Mouse (Mus musculus) midbrain, embryonic 14.5 days (tissue): ENCODE data around the gene Csrp1. TPM values are rescaled to one million over a fixed set of nuclear protein-coding genes. Genes with fewer than 3 reads are reported as not detected.

Experiments
- ATAC-seq: fragments of 200-750 bp; cut with Nextera tagmentation; 2 replicates; pipeline ENCODE4 v1.8.0; 2017; ENCODE audit warnings: moderate number of reproducible peaks, moderate library complexity; ENCODE audit not compliant: low FRiP score, low TSS enrichment
- DNase-seq: peaks from one replicate; pipeline ENCODE4 v3.0.0-alpha.2; 2015
- H3K27ac ChIP-seq: fragments of 300-500 bp; sonication (generic); replicated peaks from 2 replicates; pipeline ENCODE4 v1.5.1; 2014; ENCODE audit warnings: mild to moderate bottlenecking, low read depth, low read length, moderate library complexity
- H3K27me3 ChIP-seq: fragments of 300-500 bp; sonication (generic); 2 replicates; pipeline ENCODE4 v1.6.1; 2014; ENCODE audit warnings: low read length, control low read depth, mixed read lengths; ENCODE audit not compliant: control insufficient read depth, insufficient read depth
- H3K36me3 ChIP-seq: fragments of 300-500 bp; sonication (generic); 2 replicates; pipeline ENCODE4 v1.6.1; 2014; ENCODE audit warnings: low read length, control low read depth; ENCODE audit not compliant: control insufficient read depth, insufficient read depth
- H3K4me1 ChIP-seq: fragments of 300-500 bp; sonication (generic); 2 replicates; pipeline ENCODE4 v1.6.1; 2014; ENCODE audit warnings: mild to moderate bottlenecking, antibody characterized with exemption, low read length, control low read depth; ENCODE audit not compliant: control insufficient read depth, insufficient read depth
- H3K4me2 ChIP-seq: fragments of 300-500 bp; sonication (generic); 2 replicates; pipeline ENCODE4 v1.6.1; 2014; ENCODE audit warnings: mild to moderate bottlenecking, low read length, moderate library complexity
- H3K4me3 ChIP-seq: fragments of 300-500 bp; sonication (generic); replicated peaks from 2 replicates; pipeline ENCODE4 v1.5.1; 2014; ENCODE audit warnings: low read depth, low read length
- H3K9ac ChIP-seq: fragments of 300-500 bp; sonication (generic); replicated peaks from 2 replicates; pipeline ENCODE4 v1.6.1; 2014; ENCODE audit warnings: mild to moderate bottlenecking, low read length, moderate library complexity
- H3K9me3 ChIP-seq: fragments of 300-500 bp; sonication (generic); 2 replicates; pipeline ENCODE4 v1.6.1; 2016; ENCODE audit warnings: low read length, control low read depth, mixed read lengths; ENCODE audit not compliant: control insufficient read depth
- WGBS: fragments of 180-500 bp; shearing (Covaris S2); extraction: QIAGEN DNeasy Blood & Tissue Kit; methylation state at CpG from one replicate; pipeline ENCODE4 v1.1.7; 2014; 5-methylcytosine and 5-hydroxymethylcytosine counted together
- polyA plus RNA-seq: library from polyadenylated mRNA; unstranded; fragments of >200 nt; fragmentation: Nextera tagmentation; extraction: Ambion mirVana; gene quantifications from 2 replicates; pipeline ENCODE4 v1.2.1, GENCODE M21; 2014

The Csrp1 gene
- polyA plus RNA-seq, 1 experiment from 2014 or later: 16.1 TPM

DNA sequence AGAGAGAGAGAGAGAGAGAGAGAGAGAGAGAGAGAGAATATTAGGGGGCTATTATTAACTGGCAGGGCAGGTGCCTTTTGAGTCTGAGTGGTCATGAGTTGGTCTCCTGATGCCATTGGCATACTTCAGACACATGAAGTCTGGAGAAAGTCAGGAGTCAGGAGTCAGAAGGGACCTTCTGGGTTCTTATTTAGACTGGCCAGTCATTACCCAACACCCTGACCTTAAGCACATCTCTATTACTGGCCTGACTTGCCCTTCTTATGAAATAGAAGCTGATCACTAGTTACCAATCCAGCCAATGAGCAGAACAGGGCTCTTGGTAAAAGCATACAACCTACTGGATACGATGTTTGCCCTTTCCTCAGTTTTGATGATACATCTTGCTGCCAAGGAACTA is 57.2 kb downstream of the Csrp1 start:
- WGBS: 100% methylated on average over 1 of the region's 1 CpGs
- Histone ChIP-seq H3K27me3 (peaks cover 3% of the 10 kb centered on the region; the same call in 1 of the 2 replicates), H3K4me2 (no peak overlapping the region), H3K36me3 (no peaks in the 10 kb centered on the region), H3K4me3 (no peak overlapping the region), H3K9ac (no peak overlapping the region), H3K27ac (no peak overlapping the region), H3K4me1 (peaks cover 7% of the 10 kb centered on the region; the same call in 1 of the 2 replicates), H3K9me3 (no peaks in the 10 kb centered on the region)
- ATAC-seq: no peak
- DNase-seq: no peak

DNA sequence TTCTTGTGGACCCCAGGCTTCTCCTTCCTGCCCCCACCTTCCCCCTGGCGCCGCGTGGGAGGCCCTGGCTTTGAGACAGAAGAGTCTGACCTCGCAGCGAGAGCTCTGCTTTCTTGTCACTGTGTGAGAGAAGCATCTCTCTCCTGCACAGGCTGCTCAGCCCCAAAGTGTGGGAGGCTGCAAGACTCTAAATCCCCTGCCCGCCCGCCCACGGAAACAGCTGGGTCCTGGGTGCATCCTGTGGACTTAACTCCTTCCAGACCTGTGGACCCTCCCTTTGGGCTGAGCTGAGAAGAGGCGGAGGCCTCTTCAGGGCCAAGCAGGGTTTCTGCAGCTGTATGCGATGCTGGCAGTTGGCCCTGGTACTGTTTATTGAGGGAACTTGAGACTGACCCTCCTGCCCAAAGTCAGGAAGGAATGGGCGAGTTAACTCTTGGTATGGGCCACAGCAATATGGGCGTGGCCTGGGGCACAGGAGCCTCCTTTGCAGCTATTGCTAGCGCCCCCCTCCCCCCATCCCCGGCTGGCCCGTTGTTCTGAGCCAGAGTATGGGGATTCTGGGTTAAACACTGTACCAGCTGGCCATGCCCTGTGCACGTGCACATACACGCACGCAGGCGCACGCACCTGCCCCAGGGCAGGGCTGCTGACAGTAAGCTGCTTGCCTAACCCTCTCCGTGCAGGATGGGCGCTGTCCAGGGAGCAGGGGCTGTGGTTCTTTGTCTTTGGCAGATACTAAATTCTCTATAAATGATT is 59.1 kb downstream of the Csrp1 start, which contains the start of gene Tnni1:
Gene Tnni1 (plus strand): TSS at position 655 of the 756 bp plus-strand sequence.
- 29% methylated on average over 22 of the region's 22 CpGs for WGBS
- H3K4me2 ChIP-seq: no peak within 1 kb of the TSS
- peak; percentile 67 for ATAC-seq
- H3K27ac ChIP-seq: no peak within 1 kb of the TSS
- no peaks in the 10 kb centered on the region for H3K9me3 ChIP-seq
- no peaks in the 10 kb centered on the region for H3K36me3 ChIP-seq
- peak; percentile 39 for DNase-seq
- H3K9ac ChIP-seq: no peak within 1 kb of the TSS
- no peak within 1 kb of the TSS for H3K4me3 ChIP-seq
- H3K27me3 ChIP-seq: peaks cover 3% of the 10 kb centered on the region; the same call in 1 of the 2 replicates
- H3K4me1 ChIP-seq: peaks cover 7% of the 10 kb centered on the region; the same call in 1 of the 2 replicates

DNA sequence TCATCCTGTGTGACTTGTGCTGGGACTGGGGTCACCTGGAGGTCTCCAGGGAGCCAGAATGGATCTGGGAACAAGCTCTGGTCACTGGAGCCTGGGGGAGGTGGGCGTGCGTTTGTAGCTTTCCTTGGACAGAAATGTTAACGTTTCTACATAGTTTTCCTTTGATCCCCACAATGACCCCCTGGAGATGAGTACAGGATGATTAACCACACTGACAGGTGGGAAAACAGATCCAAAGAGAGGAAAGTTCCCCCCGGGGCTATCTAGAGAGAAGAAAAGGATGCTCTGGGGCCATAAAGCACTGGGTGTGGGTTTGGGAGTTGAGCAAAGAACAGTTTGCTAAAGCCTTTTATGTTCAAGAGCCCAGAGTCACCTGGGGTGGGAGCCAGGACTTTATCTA is 60.8 kb downstream of the Csrp1 start:
- 54% methylated on average over 4 of the region's 4 CpGs for WGBS

DNA sequence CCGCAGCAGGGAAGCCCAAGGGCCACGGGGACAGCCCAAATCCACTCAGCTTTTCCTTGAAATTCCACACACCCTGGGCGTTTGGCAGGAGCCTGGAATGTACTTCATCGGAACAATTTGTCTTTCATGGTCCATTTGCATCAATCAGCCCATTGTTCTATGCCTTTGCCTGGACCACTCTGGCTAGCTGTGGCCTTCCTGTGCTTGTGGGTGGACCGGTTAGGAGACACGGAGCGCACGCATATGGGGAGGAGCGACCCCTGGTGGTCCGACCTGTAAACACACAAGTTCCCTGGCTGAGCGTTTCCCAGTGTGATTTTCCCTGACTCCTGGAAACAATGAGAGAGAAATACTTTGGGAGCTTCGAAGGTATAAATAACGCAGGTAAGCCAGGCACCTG is 61.4 kb downstream of the Csrp1 start:
- Histone ChIP-seq H3K27ac (no peak overlapping the region), H3K4me2 (no peak overlapping the region), H3K27me3 (peaks cover 3% of the 10 kb centered on the region; the same call in 1 of the 2 replicates), H3K4me3 (no peak overlapping the region), H3K4me1 (peaks cover 7% of the 10 kb centered on the region; the same call in 1 of the 2 replicates), H3K36me3 (no peaks in the 10 kb centered on the region), H3K9me3 (no peaks in the 10 kb centered on the region), H3K9ac (no peak overlapping the region)
- DNase-seq (peak; percentile 86), ATAC-seq (0 out of 2 replicates have a peak, but pooled peaks have one; percentile 31)
- WGBS: 13% methylated on average over 13 of the region's 13 CpGs

More for the DNA sequence above, 60.8 kb downstream of the Csrp1 start:
- no peak overlapping the region for H3K4me2 ChIP-seq
- ATAC-seq (no peak), DNase-seq (no peak)
- no peak overlapping the region for H3K4me3 ChIP-seq
- no peaks in the 10 kb centered on the region for H3K9me3 ChIP-seq
- H3K27me3 ChIP-seq: peaks cover 3% of the 10 kb centered on the region; the same call in 1 of the 2 replicates
- no peak overlapping the region for H3K9ac ChIP-seq
- H3K36me3 ChIP-seq: no peaks in the 10 kb centered on the region
- no peak overlapping the region for H3K27ac ChIP-seq
- peaks cover 7% of the 10 kb centered on the region; the same call in 1 of the 2 replicates for H3K4me1 ChIP-seq

DNA sequence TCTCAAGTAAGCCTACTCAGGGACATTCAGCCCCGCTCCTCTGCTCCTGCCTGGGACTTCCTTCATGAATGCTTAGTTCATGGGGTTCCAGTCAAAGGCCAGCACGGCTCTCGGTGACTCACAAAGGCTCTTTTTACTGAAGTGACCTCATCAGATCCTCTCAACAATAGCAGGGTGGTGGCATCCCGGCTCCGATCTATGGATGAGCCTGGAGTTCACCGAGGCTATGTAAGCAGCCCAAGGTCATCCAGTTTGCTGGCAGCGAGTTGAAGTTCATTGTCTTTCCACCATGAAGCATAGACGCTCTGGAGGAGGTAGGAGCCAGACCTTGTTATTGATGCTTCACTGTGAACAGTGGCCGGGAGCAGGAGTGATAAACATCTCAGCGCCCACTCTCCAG is 63.0 kb downstream of the Csrp1 start:
- no peak for DNase-seq
- Histone ChIP-seq H3K4me3 (no peak overlapping the region), H3K9me3 (no peaks in the 10 kb centered on the region), H3K4me2 (no peak overlapping the region), H3K27ac (no peak overlapping the region), H3K9ac (no peak overlapping the region), H3K36me3 (no peaks in the 10 kb centered on the region), H3K27me3 (peaks cover 3% of the 10 kb centered on the region; the same call in 1 of the 2 replicates), H3K4me1 (peaks cover 7% of the 10 kb centered on the region; the same call in 1 of the 2 replicates)
- no peak for ATAC-seq
- WGBS: 24% methylated on average over 10 of the region's 10 CpGs

DNA sequence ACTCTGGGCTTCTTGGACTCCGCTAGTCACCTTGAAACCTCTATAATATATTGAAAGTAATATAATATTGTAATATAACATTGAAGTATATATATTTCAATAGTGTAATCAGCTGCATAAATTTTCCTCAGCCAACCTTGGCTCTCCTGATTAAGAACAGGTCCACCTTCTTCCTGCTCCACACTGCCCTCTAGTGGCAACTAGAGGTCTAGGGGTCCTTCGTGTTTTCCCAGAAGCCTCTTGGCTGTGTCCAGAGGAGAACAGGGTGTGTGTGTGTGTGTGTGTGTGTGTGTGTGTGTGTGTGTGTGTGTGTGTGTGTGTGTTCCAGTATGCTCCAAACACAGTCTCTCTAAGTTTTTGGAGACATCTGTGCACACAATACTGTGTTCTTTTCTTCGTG is 67.9 kb downstream of the Csrp1 start:
- no peak overlapping the region for H3K4me3 ChIP-seq
- no peak for ATAC-seq
- H3K27me3 ChIP-seq: no peaks in the 10 kb centered on the region
- H3K4me1 ChIP-seq: no peaks in the 10 kb centered on the region
- no peak overlapping the region for H3K27ac ChIP-seq
- no peak overlapping the region for H3K9ac ChIP-seq
- no peak overlapping the region for H3K4me2 ChIP-seq
- 55% methylated on average over 3 of the region's 3 CpGs for WGBS
- no peaks in the 10 kb centered on the region for H3K9me3 ChIP-seq
- no peaks in the 10 kb centered on the region for H3K36me3 ChIP-seq
- peak; percentile 86 for DNase-seq

DNA sequence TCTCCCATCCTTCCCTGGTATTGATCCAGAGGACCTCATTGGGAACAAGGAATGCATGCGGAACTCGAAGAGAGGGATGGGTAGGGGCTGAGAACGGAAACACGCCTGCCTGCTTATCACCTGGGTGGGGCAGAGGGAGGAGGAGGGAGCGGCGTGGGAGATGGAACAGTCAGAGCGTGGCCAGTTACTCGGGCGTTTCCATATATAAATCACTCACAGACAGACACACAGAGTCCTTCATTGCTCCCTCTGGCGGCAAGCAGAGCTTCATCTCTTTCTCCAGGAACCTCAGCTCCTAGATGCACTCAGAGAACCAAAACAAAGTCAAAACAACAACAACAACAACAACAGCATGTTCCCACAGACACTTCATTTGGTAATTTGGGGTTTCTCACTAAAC is 68.8 kb downstream of the Csrp1 start:
- no peak overlapping the region for H3K4me3 ChIP-seq
- DNase-seq (no peak), ATAC-seq (no peak)
- no peak overlapping the region for H3K9ac ChIP-seq
- no peak overlapping the region for H3K27ac ChIP-seq
- no peaks in the 10 kb centered on the region for H3K36me3 ChIP-seq
- WGBS: 48% methylated on average over 10 of the region's 10 CpGs
- no peaks in the 10 kb centered on the region for H3K27me3 ChIP-seq
- no peaks in the 10 kb centered on the region for H3K4me1 ChIP-seq
- no peak overlapping the region for H3K4me2 ChIP-seq
- H3K9me3 ChIP-seq: no peaks in the 10 kb centered on the region

GRCm38 (mm10) chr1:135789815-135790214 is 70.0 kb downstream of the Csrp1 start:
- Histone ChIP-seq H3K4me2 (no peak overlapping the region), H3K4me3 (no peak overlapping the region), H3K9me3 (no peaks in the 10 kb centered on the region), H3K27ac (no peak overlapping the region), H3K9ac (no peak overlapping the region), H3K27me3 (peaks cover 2% of the 10 kb centered on the region; the same call in 1 of the 2 replicates), H3K4me1 (peaks cover 6% of the 10 kb centered on the region), H3K36me3 (no peaks in the 10 kb centered on the region)
- peak; percentile 84 for DNase-seq
- ATAC-seq: no peak
- WGBS: 11% methylated on average over 5 of the region's 5 CpGs
